ENCODE assay signal across 7 mouse cellular contexts in the genomic region with DNA sequence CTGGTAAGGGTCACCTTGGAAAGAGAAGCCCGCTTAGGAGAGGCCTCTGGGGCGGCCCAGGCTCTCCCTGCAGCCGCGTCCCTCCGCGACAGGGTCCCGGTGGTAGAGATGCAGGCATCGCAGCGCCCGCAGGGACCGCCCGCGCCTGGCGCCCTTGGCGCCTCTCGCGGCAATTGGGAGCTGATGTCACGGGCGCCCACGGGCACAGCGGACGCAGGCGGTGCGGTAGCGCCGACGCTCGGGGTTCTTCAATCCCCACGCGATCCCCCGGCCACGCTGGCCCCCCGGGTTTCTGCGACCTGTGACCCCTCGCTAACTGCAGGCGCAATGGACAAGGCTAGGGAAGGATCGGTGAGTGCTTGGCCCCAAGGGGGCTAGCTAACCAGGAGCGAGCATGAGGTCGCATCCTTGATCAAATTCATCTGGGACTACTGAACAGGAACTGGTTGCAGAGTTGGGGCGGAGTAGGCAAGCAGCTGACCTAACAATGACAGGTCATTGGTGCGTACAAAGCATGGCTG. TPM values are rescaled to one million over a fixed set of nuclear protein-coding genes. Genes with fewer than 3 reads are reported as not detected.
DNase-seq lines count a peak whose midpoint lies in the region; ATAC-seq and TF ChIP-seq lines count a peak whose summit lies in the region.

No protein-coding gene starts in this region.

- H3K27me3 ChIP-seq in thymus, adult 2 months (ENCODE audit: control insufficient read depth, insufficient read depth, low read length) = no peaks in the 10 kb centered on the region; the same call in 1 of the 2 replicates
- H3K27me3 ChIP-seq in forebrain, postnatal 0 days (ENCODE audit: insufficient read depth, low read length) = peaks cover 4% of the 10 kb centered on the region
- no peaks in the 10 kb centered on the region for H3K27me3 ChIP-seq in kidney, postnatal 0 days (ENCODE audit: insufficient read depth, low read length)
- no peaks in the 10 kb centered on the region; the same call in 1 of the 2 replicates for H3K27me3 ChIP-seq in midbrain, embryonic 11.5 days (ENCODE audit: control insufficient read depth, insufficient read depth, low read length)
- no peaks in the 10 kb centered on the region for H3K27me3 ChIP-seq in stomach, postnatal 0 days (ENCODE audit: control insufficient read depth, insufficient read depth, low read length)

- H3K36me3 ChIP-seq in thymus, adult 2 months (ENCODE audit: control insufficient read depth, insufficient read depth, low read length) = no peaks in the 10 kb centered on the region
- H3K36me3 ChIP-seq in forebrain, postnatal 0 days (ENCODE audit: insufficient read depth) = no peaks in the 10 kb centered on the region
- H3K36me3 ChIP-seq in kidney, postnatal 0 days (ENCODE audit: insufficient read depth, low read length) = 0 out of 2 replicates have a peak, but pooled peaks cover 4% of the 10 kb centered on the region
- H3K36me3 ChIP-seq in midbrain, embryonic 11.5 days (ENCODE audit: control insufficient read depth, insufficient read depth, low read length) = no peaks in the 10 kb centered on the region
- peaks cover 3% of the 10 kb centered on the region; the same call in 1 of the 2 replicates for H3K36me3 ChIP-seq in stomach, postnatal 0 days (ENCODE audit: control insufficient read depth, insufficient read depth, low read length)

- H3K4me3 ChIP-seq in thymus, adult 2 months (ENCODE audit: control insufficient read depth, insufficient read depth, low read length) = no peak overlapping the region
- peak overlapping the region; percentile 34 for H3K4me3 ChIP-seq in forebrain, postnatal 0 days (ENCODE audit: low read depth, low read length)
- H3K4me3 ChIP-seq in kidney, postnatal 0 days (replicated peaks; ENCODE audit: low read depth, low read length) = peak overlapping the region; percentile 14; the same call in 1 of the 2 replicates
- H3K4me3 ChIP-seq in midbrain, embryonic 11.5 days (ENCODE audit: low read depth, low read length) = peak overlapping the region; percentile 31
- peak overlapping the region; percentile 28 for H3K4me3 ChIP-seq in stomach, postnatal 0 days (ENCODE audit: low read depth, low read length)

- peak overlapping the region; percentile 66 for H3K4me2 ChIP-seq in forebrain, postnatal 0 days (ENCODE audit: low read depth)
- peak overlapping the region; percentile 63 for H3K4me2 ChIP-seq in kidney, postnatal 0 days (ENCODE audit: low read length)
- peak overlapping the region; percentile 54 for H3K4me2 ChIP-seq in midbrain, embryonic 11.5 days
- peak overlapping the region; percentile 58 for H3K4me2 ChIP-seq in stomach, postnatal 0 days (replicated peaks; ENCODE audit: low read depth)

- TF ChIP-seq EP300 in stomach, postnatal 0 days (optimal IDR thresholded peaks at IDR 0.05) = no peak

- peak; percentile 63 for DNase-seq in thymus, postnatal 4 days
- DNase-seq in thymus, adult 2 months = no peak
- peak; percentile 68 for DNase-seq in forebrain, postnatal 0 days
- no peak for DNase-seq in kidney, postnatal 0 days (ENCODE audit: low spot score)
- peak; percentile 88 for DNase-seq in midbrain, embryonic 11.5 days (ENCODE audit: low spot score, missing footprints)
- peak; percentile 40 for DNase-seq in stomach, postnatal 0 days (ENCODE audit: low spot score)

- no peak for TF ChIP-seq POLR2A in thymus, adult 2 months (IDR thresholded peaks at IDR 0.05; ENCODE audit: control insufficient read depth, extremely low read depth, insufficient read depth, low read length, poor library complexity)

- no peaks in the 10 kb centered on the region for H3K9me3 ChIP-seq in forebrain, postnatal 0 days (ENCODE audit: low read length)
- no peaks in the 10 kb centered on the region for H3K9me3 ChIP-seq in kidney, postnatal 0 days (replicated peaks; ENCODE audit: low read length)
- no peaks in the 10 kb centered on the region for H3K9me3 ChIP-seq in midbrain, embryonic 11.5 days (ENCODE audit: control insufficient read depth, low read length)
- H3K9me3 ChIP-seq in stomach, postnatal 0 days (ENCODE audit: control insufficient read depth, low read length) = no peaks in the 10 kb centered on the region

- TF ChIP-seq CTCF in thymus, adult 2 months (IDR thresholded peaks at IDR 0.05; ENCODE audit: borderline replicate concordance, control insufficient read depth, extremely low read depth, insufficient read depth, low read length, poor library complexity) = no peak
- TF ChIP-seq CTCF in forebrain, postnatal 0 days (IDR thresholded peaks at IDR 0.05; ENCODE audit: low read depth) = peak; percentile 14; the same call in 1 of the 2 replicates
- TF ChIP-seq CTCF in kidney, postnatal 0 days (IDR thresholded peaks at IDR 0.05; ENCODE audit: low read depth) = no peak
- TF ChIP-seq CTCF in stomach, postnatal 0 days (IDR thresholded peaks at IDR 0.05; ENCODE audit: low read depth) = no peak

- 36% methylated on average over 41 of the region's 41 CpGs for WGBS in thymus, adult 2 months
- 2% methylated on average over 41 of the region's 41 CpGs for WGBS in forebrain, postnatal 0 days
- WGBS in kidney, postnatal 0 days = 6% methylated on average over 41 of the region's 41 CpGs
- 3% methylated on average over 41 of the region's 41 CpGs for WGBS in midbrain, embryonic 11.5 days
- WGBS in stomach, postnatal 0 days = 13% methylated on average over 34 of the region's 41 CpGs

- H3K9ac ChIP-seq in forebrain, postnatal 0 days = peak overlapping the region; percentile 65
- H3K9ac ChIP-seq in kidney, postnatal 0 days (ENCODE audit: low read depth, low read length) = peak overlapping the region; percentile 57
- H3K9ac ChIP-seq in midbrain, embryonic 11.5 days (ENCODE audit: low read length) = peak overlapping the region; percentile 57
- H3K9ac ChIP-seq in stomach, postnatal 0 days (ENCODE audit: low read length) = peak overlapping the region; percentile 54

- peak; percentile 81 for ATAC-seq in forebrain, postnatal 0 days
- no peak for ATAC-seq in kidney, postnatal 0 days (replicated peaks; ENCODE audit: low FRiP score, low read depth)
- ATAC-seq in midbrain, embryonic 11.5 days (ENCODE audit: low FRiP score) = peak; percentile 22; the same call in 1 of the 2 replicates
- no peak; the same call in 1 of the 2 replicates for ATAC-seq in stomach, postnatal 0 days (ENCODE audit: low FRiP score, low TSS enrichment)
- no peak for ATAC-seq in inflammation-experienced regulatory T-cells, adult 6 months

- peaks cover 15% of the 10 kb centered on the region for H3K4me1 ChIP-seq in thymus, adult 2 months (replicated peaks; ENCODE audit: control insufficient read depth, insufficient read depth, low read length)
- no peaks in the 10 kb centered on the region for H3K4me1 ChIP-seq in forebrain, postnatal 0 days (ENCODE audit: insufficient read depth)
- peaks cover 23% of the 10 kb centered on the region for H3K4me1 ChIP-seq in kidney, postnatal 0 days (replicated peaks; ENCODE audit: insufficient read depth, low read length)
- H3K4me1 ChIP-seq in midbrain, embryonic 11.5 days (ENCODE audit: control insufficient read depth, insufficient read depth, low read length) = peaks cover 27% of the 10 kb centered on the region
- H3K4me1 ChIP-seq in stomach, postnatal 0 days (replicated peaks; ENCODE audit: control insufficient read depth, insufficient read depth) = peaks cover 6% of the 10 kb centered on the region

- H3K27ac ChIP-seq in thymus, adult 2 months (ENCODE audit: control insufficient read depth, insufficient read depth, low read length) = no peak overlapping the region
- H3K27ac ChIP-seq in forebrain, postnatal 0 days (ENCODE audit: low read depth, low read length) = no peak overlapping the region
- H3K27ac ChIP-seq in kidney, postnatal 0 days = 0 out of 2 replicates have a peak overlapping the region, but pooled peaks have one; percentile 36
- H3K27ac ChIP-seq in midbrain, embryonic 11.5 days (ENCODE audit: low read depth, low read length) = no peak overlapping the region
- peak overlapping the region; percentile 79 for H3K27ac ChIP-seq in stomach, postnatal 0 days (replicated peaks)

RNA-seq across cellular contexts. Expression of a gene that starts 7.0 kb away (rescaled TPM):
- polyA plus RNA-seq in thymus, adult 2 months (2012; rRNA removed) = 40.5 and 41.3 TPM in 2 replicates
- total RNA-seq in forebrain, postnatal 0 days (2014; rRNA removed) = 17.1 and 19.4 TPM in 2 replicates
- polyA plus RNA-seq in forebrain, postnatal 0 days (2015; fragmentation: Nextera tagmentation; extraction: Ambion mirVana) = 7.9 and 8.1 TPM in 2 replicates
- polyA plus RNA-seq in kidney, postnatal 0 days (2015; fragmentation: Nextera tagmentation; extraction: Ambion mirVana) = 38.5 and 40.3 TPM in 2 replicates
- polyA plus RNA-seq in midbrain, embryonic 11.5 days (2014; fragmentation: Nextera tagmentation; extraction: Ambion mirVana) = 13.6 and 16.6 TPM in 2 replicates
- 18.5 and 20.4 TPM in 2 replicates for polyA plus RNA-seq in stomach, postnatal 0 days (2015; fragmentation: Nextera tagmentation; extraction: Ambion mirVana)
- polyA plus RNA-seq in inflammation-experienced regulatory T-cells, adult 6 months (2017; shearing (Covaris generic)) = 1 to 10 TPM in 1 of 3 experiments, not detected in 2; 3.7 TPM

RNA-seq across cellular contexts. Expression of a gene that starts 13.9 kb away (rescaled TPM):
- polyA plus RNA-seq in thymus, adult 2 months (2012; rRNA removed) = 0.80 and 0.89 TPM in 2 replicates
- 11.1 and 13.4 TPM in 2 replicates for total RNA-seq in forebrain, postnatal 0 days (2014; rRNA removed)
- 19.7 and 24.1 TPM in 2 replicates for polyA plus RNA-seq in forebrain, postnatal 0 days (2015; fragmentation: Nextera tagmentation; extraction: Ambion mirVana)
- polyA plus RNA-seq in kidney, postnatal 0 days (2015; fragmentation: Nextera tagmentation; extraction: Ambion mirVana) = 3.5 and 4.2 TPM in 2 replicates
- polyA plus RNA-seq in midbrain, embryonic 11.5 days (2014; fragmentation: Nextera tagmentation; extraction: Ambion mirVana) = 11.1 and 13.7 TPM in 2 replicates
- polyA plus RNA-seq in stomach, postnatal 0 days (2015; fragmentation: Nextera tagmentation; extraction: Ambion mirVana) = 1.6 and 1.7 TPM in 2 replicates
- polyA plus RNA-seq in inflammation-experienced regulatory T-cells, adult 6 months (2017; shearing (Covaris generic)) = under 1 TPM in 2 of 3 experiments, not detected in 1; 0.19 to 0.48 TPM

RNA-seq across cellular contexts. Expression of a gene that starts 13.9 kb away (rescaled TPM):
- 0.19 and 0.38 TPM in 2 replicates for polyA plus RNA-seq in thymus, adult 2 months (2012; rRNA removed)
- total RNA-seq in forebrain, postnatal 0 days (2014; rRNA removed) = 17.0 and 17.5 TPM in 2 replicates
- 13.9 and 18.3 TPM in 2 replicates for polyA plus RNA-seq in forebrain, postnatal 0 days (2015; fragmentation: Nextera tagmentation; extraction: Ambion mirVana)
- 1.3 and 1.6 TPM in 2 replicates for polyA plus RNA-seq in kidney, postnatal 0 days (2015; fragmentation: Nextera tagmentation; extraction: Ambion mirVana)
- 1.7 TPM in 2 replicates for polyA plus RNA-seq in midbrain, embryonic 11.5 days (2014; fragmentation: Nextera tagmentation; extraction: Ambion mirVana)
- 1.1 TPM in 2 replicates for polyA plus RNA-seq in stomach, postnatal 0 days (2015; fragmentation: Nextera tagmentation; extraction: Ambion mirVana)
- not detected for polyA plus RNA-seq in inflammation-experienced regulatory T-cells, adult 6 months (2017; shearing (Covaris generic))

RNA-seq across cellular contexts. Expression of a gene that starts 17.0 kb away (rescaled TPM):
- polyA plus RNA-seq in thymus, adult 2 months (2012; rRNA removed) = 67.2 and 98.6 TPM in 2 replicates
- total RNA-seq in forebrain, postnatal 0 days (2014; rRNA removed) = 40.1 and 44.5 TPM in 2 replicates
- polyA plus RNA-seq in forebrain, postnatal 0 days (2015; fragmentation: Nextera tagmentation; extraction: Ambion mirVana) = 14.9 and 15.3 TPM in 2 replicates
- 14.5 and 16.2 TPM in 2 replicates for polyA plus RNA-seq in kidney, postnatal 0 days (2015; fragmentation: Nextera tagmentation; extraction: Ambion mirVana)
- 18.8 and 19.4 TPM in 2 replicates for polyA plus RNA-seq in midbrain, embryonic 11.5 days (2014; fragmentation: Nextera tagmentation; extraction: Ambion mirVana)
- polyA plus RNA-seq in stomach, postnatal 0 days (2015; fragmentation: Nextera tagmentation; extraction: Ambion mirVana) = 7.7 and 9.4 TPM in 2 replicates
- 1 to 10 TPM in 2 of 3 experiments, not detected in 1; 1.0 to 2.8 TPM for polyA plus RNA-seq in inflammation-experienced regulatory T-cells, adult 6 months (2017; shearing (Covaris generic))

RNA-seq across cellular contexts. Expression of a gene that starts 20.9 kb away (rescaled TPM):
- 227 and 265 TPM in 2 replicates for polyA plus RNA-seq in thymus, adult 2 months (2012; rRNA removed)
- total RNA-seq in forebrain, postnatal 0 days (2014; rRNA removed) = 129 and 151 TPM in 2 replicates
- polyA plus RNA-seq in forebrain, postnatal 0 days (2015; fragmentation: Nextera tagmentation; extraction: Ambion mirVana) = 104 and 109 TPM in 2 replicates
- polyA plus RNA-seq in kidney, postnatal 0 days (2015; fragmentation: Nextera tagmentation; extraction: Ambion mirVana) = 108 and 115 TPM in 2 replicates
- 134 and 153 TPM in 2 replicates for polyA plus RNA-seq in midbrain, embryonic 11.5 days (2014; fragmentation: Nextera tagmentation; extraction: Ambion mirVana)
- polyA plus RNA-seq in stomach, postnatal 0 days (2015; fragmentation: Nextera tagmentation; extraction: Ambion mirVana) = 57.4 and 59.4 TPM in 2 replicates
- 10 to 100 TPM; 25.1 to 28.9 (median 28.3) TPM for polyA plus RNA-seq in inflammation-experienced regulatory T-cells, adult 6 months (2017; shearing (Covaris generic))

Comparison
In these comparisons a context has a peak if more than half of its experiments do, and no peak if none do; other contexts are left out.
1. DNase-seq: peak in thymus, postnatal 4 days (single experiment), forebrain, postnatal 0 days (single experiment), midbrain, embryonic 11.5 days (single experiment) and stomach, postnatal 0 days (single experiment); none in thymus, adult 2 months (single experiment) and kidney, postnatal 0 days (single experiment).
2. H3K27ac ChIP-seq: peak in kidney, postnatal 0 days (single experiment) and stomach, postnatal 0 days (single experiment); none in thymus, adult 2 months (single experiment), forebrain, postnatal 0 days (single experiment) and midbrain, embryonic 11.5 days (single experiment).
3. ATAC-seq: peak in forebrain, postnatal 0 days (single experiment) and midbrain, embryonic 11.5 days (single experiment); none in kidney, postnatal 0 days (single experiment), stomach, postnatal 0 days (single experiment) and inflammation-experienced regulatory T-cells, adult 6 months (single experiment).
4. Peak in every context shown above with its lines, with median percentiles within 50 percentile points of each other: H3K4me2 ChIP-seq and H3K9ac ChIP-seq.